In the genomic region with DNA sequence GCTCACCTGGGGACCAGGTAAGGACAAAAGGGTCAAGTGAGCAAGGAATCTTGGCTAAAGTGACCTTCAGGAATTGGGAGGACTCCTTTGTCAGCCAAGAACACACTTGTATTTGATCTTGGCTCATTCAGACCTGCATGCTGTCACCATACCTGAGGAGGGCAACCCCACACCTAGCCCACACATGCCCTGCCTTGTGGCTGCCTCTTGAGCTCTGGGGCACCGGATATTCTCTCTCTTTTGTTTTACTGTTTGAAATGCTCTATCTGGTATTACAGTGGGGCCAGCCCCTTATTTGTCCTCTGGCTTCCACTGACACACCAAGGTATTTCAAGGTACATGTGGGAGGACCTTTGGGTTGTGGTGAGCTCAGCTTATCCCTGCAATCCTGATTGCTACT, we compare ENCODE assay signal across 29 mouse cellular contexts. TPM values are rescaled to one million over a fixed set of nuclear protein-coding genes. Genes with fewer than 3 reads are reported as not detected.
A peak's percentile ranks its signal among the peaks of the same experiment; 100 is the strongest.
DNase-seq lines count a peak whose midpoint lies in the region; ATAC-seq and TF ChIP-seq lines count a peak whose summit lies in the region.
"Had no signal": no experiment of that assay in that cellular context is flagged by ENCODE, and none has a peak within 500 bp of the region (broad histone marks: within the 10 kb centered on the region; RNA-seq: fewer than 3 reads in every experiment).

No protein-coding gene starts in this region.

- TF ChIP-seq POLR2A in lung, adult 2 months (IDR thresholded peaks at IDR 0.05; ENCODE audit: borderline replicate concordance, extremely low read depth, low read depth, low read length) = no peak

- no peak for TF ChIP-seq CTCF in lung, postnatal 0 days (IDR thresholded peaks at IDR 0.05)
- no peak for TF ChIP-seq CTCF in lung, adult 2 months (IDR thresholded peaks at IDR 0.05; ENCODE audit: insufficient read depth, low read length)
- no peak for TF ChIP-seq CTCF in stomach, postnatal 0 days (IDR thresholded peaks at IDR 0.05; ENCODE audit: low read depth)

- H3K27ac ChIP-seq in lung, postnatal 0 days (ENCODE audit: low read length) = no peak overlapping the region
- H3K27ac ChIP-seq in intestine, embryonic 16.5 days (ENCODE audit: low read length) = no peak overlapping the region
- H3K27ac ChIP-seq in stomach, embryonic 14.5 days (ENCODE audit: low read length) = no peak overlapping the region
- H3K27ac ChIP-seq in stomach, postnatal 0 days (replicated peaks) = 0 out of 2 replicates have a peak overlapping the region, but pooled peaks have one; percentile 9
- no peak overlapping the region for H3K27ac ChIP-seq in forebrain, embryonic 12.5 days
- H3K27ac ChIP-seq: embryonic facial prominence, embryonic 12.5 days; embryonic facial prominence, embryonic 15.5 days; forebrain, embryonic 13.5 days; gastrocnemius, adult 2 months; hindbrain, embryonic 12.5 days; hindbrain, embryonic 15.5 days had no signal

- H3K9me3 ChIP-seq in lung, postnatal 0 days (ENCODE audit: low read length) = no peaks in the 10 kb centered on the region
- H3K9me3 ChIP-seq in intestine, embryonic 16.5 days (ENCODE audit: control insufficient read depth, low read length) = no peaks in the 10 kb centered on the region
- no peaks in the 10 kb centered on the region for H3K9me3 ChIP-seq in stomach, embryonic 14.5 days (ENCODE audit: control insufficient read depth, low read depth, low read length)
- no peaks in the 10 kb centered on the region for H3K9me3 ChIP-seq in stomach, postnatal 0 days (ENCODE audit: control insufficient read depth, low read length)
- no peaks in the 10 kb centered on the region for H3K9me3 ChIP-seq in forebrain, embryonic 12.5 days
- H3K9me3 ChIP-seq: embryonic facial prominence, embryonic 12.5 days; embryonic facial prominence, embryonic 15.5 days; forebrain, embryonic 13.5 days; G1E; hindbrain, embryonic 12.5 days; hindbrain, embryonic 15.5 days had no signal

- H3K9ac ChIP-seq in lung, postnatal 0 days (replicated peaks; ENCODE audit: low read depth) = no peak overlapping the region
- H3K9ac ChIP-seq in intestine, embryonic 16.5 days (ENCODE audit: low read depth, low read length) = no peak overlapping the region
- no peak overlapping the region for H3K9ac ChIP-seq in stomach, embryonic 14.5 days (replicated peaks; ENCODE audit: low read depth, low read length)
- H3K9ac ChIP-seq in stomach, postnatal 0 days (ENCODE audit: low read length) = no peak overlapping the region
- no peak overlapping the region for H3K9ac ChIP-seq in forebrain, embryonic 12.5 days
- H3K9ac ChIP-seq: embryonic facial prominence, embryonic 12.5 days; embryonic facial prominence, embryonic 15.5 days; forebrain, embryonic 13.5 days; forebrain, postnatal 0 days; hindbrain, embryonic 12.5 days; hindbrain, embryonic 15.5 days had no signal

- TF ChIP-seq EP300 in lung, postnatal 0 days (IDR thresholded peaks at IDR 0.05) = no peak
- TF ChIP-seq EP300 in stomach, postnatal 0 days (optimal IDR thresholded peaks at IDR 0.05) = no peak

- 33% methylated on average over 1 of the region's 1 CpGs for WGBS in lung, postnatal 0 days
- 69% methylated on average over 1 of the region's 1 CpGs for WGBS in lung, adult 2 months
- WGBS in intestine, embryonic 16.5 days = 85% methylated on average over 1 of the region's 1 CpGs
- WGBS in stomach, embryonic 14.5 days = 77% methylated on average over 1 of the region's 1 CpGs
- 41% methylated on average over 1 of the region's 1 CpGs for WGBS in stomach, postnatal 0 days
- 89% methylated on average over 1 of the region's 1 CpGs for WGBS in forebrain, embryonic 12.5 days

- peak; percentile 14 for DNase-seq in lung, postnatal 0 days (ENCODE audit: low spot score)
- no peak for DNase-seq in lung, adult 2 months
- DNase-seq in stomach, postnatal 0 days (ENCODE audit: low spot score) = no peak
- DNase-seq: adrenal gland, postnatal 10 days; B cell, adult 2 months; cerebellum, adult 11 months; cerebellum, adult 2 months; cerebellum, adult 9-11 months; cerebellum, postnatal 25 days; forebrain, postnatal 0 days; gastrocnemius, adult 2 months; gastrocnemius, postnatal 14 days; heart, adult 11 months had no signal

- H3K4me1 ChIP-seq in lung, postnatal 0 days (ENCODE audit: insufficient read depth, low read depth, low read length) = no peaks in the 10 kb centered on the region
- H3K4me1 ChIP-seq in lung, adult 2 months (ENCODE audit: control insufficient read depth, insufficient read depth, low read length) = peaks cover 3% of the 10 kb centered on the region; the same call in 1 of the 2 replicates
- no peaks in the 10 kb centered on the region for H3K4me1 ChIP-seq in intestine, embryonic 16.5 days (ENCODE audit: control insufficient read depth, insufficient read depth, low read length)
- peaks cover 3% of the 10 kb centered on the region; the same call in 1 of the 2 replicates for H3K4me1 ChIP-seq in stomach, embryonic 14.5 days (ENCODE audit: control insufficient read depth, insufficient read depth, low read length)
- H3K4me1 ChIP-seq in stomach, postnatal 0 days (replicated peaks; ENCODE audit: control insufficient read depth, insufficient read depth) = no peaks in the 10 kb centered on the region
- no peaks in the 10 kb centered on the region for H3K4me1 ChIP-seq in forebrain, embryonic 12.5 days
- H3K4me1 ChIP-seq: embryonic facial prominence, embryonic 12.5 days; embryonic facial prominence, embryonic 15.5 days; forebrain, embryonic 13.5 days; hindbrain, embryonic 12.5 days; hindbrain, embryonic 15.5 days had no signal

- H3K4me2 ChIP-seq in lung, postnatal 0 days (replicated peaks; ENCODE audit: low read depth, low read length) = no peak overlapping the region
- no peak overlapping the region for H3K4me2 ChIP-seq in intestine, embryonic 16.5 days (ENCODE audit: low read depth, low read length)
- H3K4me2 ChIP-seq in stomach, embryonic 14.5 days (replicated peaks; ENCODE audit: low read depth, low read length) = no peak overlapping the region
- no peak overlapping the region for H3K4me2 ChIP-seq in stomach, postnatal 0 days (replicated peaks; ENCODE audit: low read depth)
- H3K4me2 ChIP-seq in forebrain, embryonic 12.5 days = no peak overlapping the region
- H3K4me2 ChIP-seq: embryonic facial prominence, embryonic 12.5 days; embryonic facial prominence, embryonic 15.5 days; forebrain, embryonic 13.5 days; heart, embryonic 11.5 days; hindbrain, embryonic 12.5 days; hindbrain, embryonic 15.5 days had no signal

- peak; percentile 48; the same call in 1 of the 2 replicates for ATAC-seq in lung, postnatal 0 days
- peak; percentile 53 for ATAC-seq in intestine, embryonic 16.5 days
- 0 out of 2 replicates have a peak, but pooled peaks have one; percentile 33 for ATAC-seq in stomach, embryonic 14.5 days (ENCODE audit: insufficient number of reproducible peaks, insufficient read depth, low FRiP score, low read depth)
- ATAC-seq in stomach, postnatal 0 days (ENCODE audit: low FRiP score, low TSS enrichment) = 0 out of 2 replicates have a peak, but pooled peaks have one; percentile 4
- ATAC-seq in megakaryocyte-erythroid progenitor cell, adult 5-6 weeks (replicated peaks; ENCODE audit: low FRiP score, low TSS enrichment, poor library complexity, severe bottlenecking) = no peak
- no peak for ATAC-seq in forebrain, embryonic 12.5 days (ENCODE audit: low FRiP score)
- ATAC-seq: forebrain, embryonic 13.5 days; forebrain, postnatal 0 days had no signal

- H3K36me3 ChIP-seq in lung, postnatal 0 days (ENCODE audit: insufficient read depth, low read length) = no peaks in the 10 kb centered on the region
- H3K36me3 ChIP-seq in intestine, embryonic 16.5 days (ENCODE audit: control insufficient read depth, insufficient read depth, low read length) = no peaks in the 10 kb centered on the region
- no peaks in the 10 kb centered on the region for H3K36me3 ChIP-seq in stomach, embryonic 14.5 days (ENCODE audit: control insufficient read depth, insufficient read depth, low read length)
- no peaks in the 10 kb centered on the region for H3K36me3 ChIP-seq in stomach, postnatal 0 days (ENCODE audit: control insufficient read depth, insufficient read depth, low read length)
- H3K36me3 ChIP-seq in forebrain, embryonic 12.5 days (replicated peaks) = no peaks in the 10 kb centered on the region
- H3K36me3 ChIP-seq: embryonic facial prominence, embryonic 12.5 days; embryonic facial prominence, embryonic 15.5 days; G1E; hindbrain, embryonic 12.5 days; hindbrain, embryonic 15.5 days had no signal

- H3K27me3 ChIP-seq in lung, postnatal 0 days (replicated peaks; ENCODE audit: insufficient read depth, low read length) = no peaks in the 10 kb centered on the region
- no peaks in the 10 kb centered on the region for H3K27me3 ChIP-seq in intestine, embryonic 16.5 days (replicated peaks; ENCODE audit: control insufficient read depth, insufficient read depth, low read length)
- no peaks in the 10 kb centered on the region for H3K27me3 ChIP-seq in stomach, embryonic 14.5 days (ENCODE audit: control insufficient read depth, insufficient read depth, low read length)
- H3K27me3 ChIP-seq in stomach, postnatal 0 days (ENCODE audit: control insufficient read depth, insufficient read depth, low read length) = no peaks in the 10 kb centered on the region
- H3K27me3 ChIP-seq in forebrain, embryonic 12.5 days = no peaks in the 10 kb centered on the region
- H3K27me3 ChIP-seq: CH12.LX; embryonic facial prominence, embryonic 12.5 days; embryonic facial prominence, embryonic 15.5 days; forebrain, embryonic 13.5 days; hindbrain, embryonic 12.5 days; hindbrain, embryonic 15.5 days; Patski had no signal

- no peak overlapping the region for H3K4me3 ChIP-seq in lung, postnatal 0 days (ENCODE audit: low read depth, low read length)
- H3K4me3 ChIP-seq in lung, adult 2 months (replicated peaks; ENCODE audit: extremely low read depth, low read depth, low read length) = no peak overlapping the region
- no peak overlapping the region for H3K4me3 ChIP-seq in intestine, embryonic 16.5 days (ENCODE audit: low read length)
- no peak overlapping the region for H3K4me3 ChIP-seq in stomach, embryonic 14.5 days (ENCODE audit: low read depth, low read length)
- no peak overlapping the region for H3K4me3 ChIP-seq in stomach, postnatal 0 days (ENCODE audit: low read depth, low read length)
- H3K4me3 ChIP-seq in forebrain, embryonic 12.5 days (replicated peaks) = no peak overlapping the region
- H3K4me3 ChIP-seq: embryonic facial prominence, embryonic 12.5 days; embryonic facial prominence, embryonic 15.5 days; forebrain, embryonic 13.5 days; gastrocnemius, adult 2 months; hindbrain, embryonic 12.5 days; hindbrain, embryonic 15.5 days had no signal

RNA-seq across cellular contexts. Expression of a gene that starts 43.5 kb away (rescaled TPM):
- 20.2 and 22.2 TPM in 2 replicates for polyA plus RNA-seq in lung, postnatal 0 days (2015; fragmentation: Nextera tagmentation; extraction: Ambion mirVana)
- 15.5 and 16.7 TPM in 2 replicates for polyA plus RNA-seq in lung, adult 2 months (2012; rRNA removed)
- polyA plus RNA-seq in intestine, embryonic 16.5 days (2015; fragmentation: Nextera tagmentation; extraction: Ambion mirVana) = 21.8 and 22.7 TPM in 2 replicates
- polyA plus RNA-seq in stomach, embryonic 14.5 days (2014; fragmentation: Nextera tagmentation; extraction: Ambion mirVana) = 24.7 and 25.3 TPM in 2 replicates
- 20.4 and 24.1 TPM in 2 replicates for polyA plus RNA-seq in stomach, postnatal 0 days (2015; fragmentation: Nextera tagmentation; extraction: Ambion mirVana)
- total RNA-seq in megakaryocyte-erythroid progenitor cell, adult 5-6 weeks (2014; fragmentation: Nextera tagmentation) = not detected in 2 replicates
- not detected in 2 replicates for total RNA-seq in megakaryocyte-erythroid progenitor cell, adult 5-6 weeks (2017)
- polyA plus RNA-seq in forebrain, embryonic 12.5 days (2016; fragmentation: Nextera tagmentation; extraction: Ambion mirVana) = 1.3 and 1.6 TPM in 2 replicates
- total RNA-seq: common myeloid progenitor, adult 5-6 weeks; gastrocnemius, adult 2 months; gastrocnemius, postnatal 14 days; gastrocnemius, postnatal 4 days; hematopoietic stem cell, adult 5-6 weeks had no signal
- polyA plus RNA-seq: G1E had no signal

Comparison
In these comparisons a context has a peak if more than half of its experiments do, and no peak if none do; other contexts are left out.
1. ATAC-seq: peak in lung, postnatal 0 days (single experiment), intestine, embryonic 16.5 days (single experiment), stomach, embryonic 14.5 days (single experiment) and stomach, postnatal 0 days (single experiment); none in megakaryocyte-erythroid progenitor cell, adult 5-6 weeks (single experiment) and forebrain, embryonic 12.5 days (single experiment).